Mouse (Mus musculus): Measurements from ENCODE around the gene Creld1. TPM values are rescaled to one million over a fixed set of nuclear protein-coding genes. Genes with fewer than 3 reads are reported as not detected.

The Creld1 gene
- polyA plus RNA-seq, 1 experiment from 2014 or later = 92.9 TPM

- Histone ChIP-seq H3K4me1 (ENCODE audit: control insufficient read depth, insufficient read depth, low read depth, low read length) (peaks cover 9% of the 10 kb centered on the region; the same call in 1 of the 2 replicates), H3K27me3 (replicated peaks; ENCODE audit: control insufficient read depth, insufficient read depth, low read length) (peaks cover 5% of the 10 kb centered on the region; the same call in 1 of the 2 replicates), H3K4me3 (ENCODE audit: low read length) (no peak overlapping the region), H3K9me3 (ENCODE audit: control insufficient read depth, low read length) (no peaks in the 10 kb centered on the region), H3K9ac (ENCODE audit: low read depth, low read length) (no peak overlapping the region), H3K27ac (ENCODE audit: low read depth, low read length) (no peak overlapping the region), H3K36me3 (ENCODE audit: control insufficient read depth, insufficient read depth, low read length) (no peaks in the 10 kb centered on the region), H3K4me2 (ENCODE audit: low read length) (no peak overlapping the region)
- 48% methylated on average over 5 of the region's 5 CpGs for WGBS
- peak; percentile 59 for ATAC-seq
Measured at GRCm38 (mm10) chr6:113465602-113466001, 17.5 kb upstream of the Creld1 start.

- Histone ChIP-seq H3K27ac (ENCODE audit: low read depth, low read length) (no peak overlapping the region), H3K9ac (ENCODE audit: low read depth, low read length) (no peak overlapping the region; the same call in 1 of the 2 replicates), H3K27me3 (replicated peaks; ENCODE audit: control insufficient read depth, insufficient read depth, low read length) (peaks cover 16% of the 10 kb centered on the region), H3K9me3 (ENCODE audit: control insufficient read depth, low read length) (no peaks in the 10 kb centered on the region), H3K4me1 (ENCODE audit: control insufficient read depth, insufficient read depth, low read depth, low read length) (peaks cover 9% of the 10 kb centered on the region; the same call in 1 of the 2 replicates), H3K4me3 (ENCODE audit: low read length) (no peak overlapping the region), H3K4me2 (ENCODE audit: low read length) (no peak overlapping the region), H3K36me3 (ENCODE audit: control insufficient read depth, insufficient read depth, low read length) (no peaks in the 10 kb centered on the region)
- no peak for ATAC-seq
- WGBS = 57% methylated on average over 3 of the region's 3 CpGs
Measured at GRCm38 (mm10) chr6:113468512-113468911, 14.6 kb upstream of the Creld1 start.

GRCm38 (mm10) chr6:113469021-113469420, 14.1 kb upstream of the Creld1 start:
- H3K4me2 ChIP-seq (ENCODE audit: low read length) = peak overlapping the region; percentile 61
- peak overlapping the region; percentile 38 for H3K4me3 ChIP-seq (ENCODE audit: low read length)
- peaks cover 16% of the 10 kb centered on the region for H3K27me3 ChIP-seq (replicated peaks; ENCODE audit: control insufficient read depth, insufficient read depth, low read length)
- H3K36me3 ChIP-seq (ENCODE audit: control insufficient read depth, insufficient read depth, low read length) = no peaks in the 10 kb centered on the region
- peak overlapping the region; percentile 45 for H3K9ac ChIP-seq (ENCODE audit: low read depth, low read length)
- peak; percentile 65 for ATAC-seq
- H3K4me1 ChIP-seq (ENCODE audit: control insufficient read depth, insufficient read depth, low read depth, low read length) = peaks cover 9% of the 10 kb centered on the region; the same call in 1 of the 2 replicates
- no peaks in the 10 kb centered on the region for H3K9me3 ChIP-seq (ENCODE audit: control insufficient read depth, low read length)
- WGBS = 10% methylated on average over 9 of the region's 9 CpGs
- H3K27ac ChIP-seq (ENCODE audit: low read depth, low read length) = no peak overlapping the region

GRCm38 (mm10) chr6:113469432-113469831, 13.7 kb upstream of the Creld1 start:
- Histone ChIP-seq H3K9me3 (ENCODE audit: control insufficient read depth, low read length) (no peaks in the 10 kb centered on the region), H3K27ac (ENCODE audit: low read depth, low read length) (no peak overlapping the region), H3K4me3 (ENCODE audit: low read length) (peak overlapping the region; percentile 38), H3K9ac (ENCODE audit: low read depth, low read length) (peak overlapping the region; percentile 45), H3K4me1 (ENCODE audit: control insufficient read depth, insufficient read depth, low read depth, low read length) (peaks cover 9% of the 10 kb centered on the region; the same call in 1 of the 2 replicates), H3K36me3 (ENCODE audit: control insufficient read depth, insufficient read depth, low read length) (no peaks in the 10 kb centered on the region), H3K27me3 (replicated peaks; ENCODE audit: control insufficient read depth, insufficient read depth, low read length) (peaks cover 16% of the 10 kb centered on the region), H3K4me2 (ENCODE audit: low read length) (peak overlapping the region; percentile 61)
- 1% methylated on average over 31 of the region's 31 CpGs for WGBS
- peak; percentile 83 for ATAC-seq

- WGBS = 18% methylated on average over 12 of the region's 12 CpGs
- H3K4me2 ChIP-seq (ENCODE audit: low read length) = peak within 1 kb of the TSS; percentile 28; the same call in 1 of the 2 replicates
- peak within 1 kb of the TSS; percentile 45 for H3K9ac ChIP-seq (ENCODE audit: low read depth, low read length)
- H3K36me3 ChIP-seq (ENCODE audit: control insufficient read depth, insufficient read depth, low read length) = no peaks in the 10 kb centered on the region
- no peak within 1 kb of the TSS for H3K27ac ChIP-seq (ENCODE audit: low read depth, low read length)
- ATAC-seq = 0 out of 2 replicates have a peak, but pooled peaks have one; percentile 17
- H3K27me3 ChIP-seq (replicated peaks; ENCODE audit: control insufficient read depth, insufficient read depth, low read length) = peaks cover 16% of the 10 kb centered on the region
- no peaks in the 10 kb centered on the region for H3K9me3 ChIP-seq (ENCODE audit: control insufficient read depth, low read length)
- no peak within 1 kb of the TSS; the same call in 1 of the 2 replicates for H3K4me3 ChIP-seq (ENCODE audit: low read length)
- peaks cover 9% of the 10 kb centered on the region; the same call in 1 of the 2 replicates for H3K4me1 ChIP-seq (ENCODE audit: control insufficient read depth, insufficient read depth, low read depth, low read length)
Measured at GRCm38 (mm10) chr6:113471297-113471936, 11.7 kb upstream of the Creld1 start, which contains the start of gene Il17rc. TSS of gene Il17rc (plus strand) at chr6:113471427.

- Histone ChIP-seq H3K27me3 (replicated peaks; ENCODE audit: control insufficient read depth, insufficient read depth, low read length) (peaks cover 16% of the 10 kb centered on the region), H3K4me1 (ENCODE audit: control insufficient read depth, insufficient read depth, low read depth, low read length) (peaks cover 9% of the 10 kb centered on the region; the same call in 1 of the 2 replicates), H3K9me3 (ENCODE audit: control insufficient read depth, low read length) (no peaks in the 10 kb centered on the region), H3K9ac (ENCODE audit: low read depth, low read length) (no peak overlapping the region), H3K27ac (ENCODE audit: low read depth, low read length) (no peak overlapping the region), H3K36me3 (ENCODE audit: control insufficient read depth, insufficient read depth, low read length) (no peaks in the 10 kb centered on the region), H3K4me3 (ENCODE audit: low read length) (no peak overlapping the region), H3K4me2 (ENCODE audit: low read length) (no peak overlapping the region)
- no peak for ATAC-seq
- 67% methylated on average over 10 of the region's 10 CpGs for WGBS
Measured at GRCm38 (mm10) chr6:113472061-113472460, 11.0 kb upstream of the Creld1 start.

- Histone ChIP-seq H3K27ac (ENCODE audit: low read depth, low read length) (no peak overlapping the region), H3K9me3 (ENCODE audit: control insufficient read depth, low read length) (no peaks in the 10 kb centered on the region), H3K4me1 (ENCODE audit: control insufficient read depth, insufficient read depth, low read depth, low read length) (peaks cover 9% of the 10 kb centered on the region; the same call in 1 of the 2 replicates), H3K4me3 (ENCODE audit: low read length) (no peak overlapping the region), H3K27me3 (replicated peaks; ENCODE audit: control insufficient read depth, insufficient read depth, low read length) (peaks cover 16% of the 10 kb centered on the region), H3K36me3 (ENCODE audit: control insufficient read depth, insufficient read depth, low read length) (no peaks in the 10 kb centered on the region), H3K4me2 (ENCODE audit: low read length) (no peak overlapping the region), H3K9ac (ENCODE audit: low read depth, low read length) (no peak overlapping the region)
- ATAC-seq = no peak
- WGBS = 79% methylated on average over 2 of the region's 2 CpGs
Measured at GRCm38 (mm10) chr6:113473246-113473645, 9.9 kb upstream of the Creld1 start.

GRCm38 (mm10) chr6:113473715-113474114, 9.4 kb upstream of the Creld1 start:
- WGBS = 82% methylated on average over 6 of the region's 6 CpGs
- Histone ChIP-seq H3K27ac (ENCODE audit: low read depth, low read length) (no peak overlapping the region), H3K4me1 (ENCODE audit: control insufficient read depth, insufficient read depth, low read depth, low read length) (peaks cover 9% of the 10 kb centered on the region; the same call in 1 of the 2 replicates), H3K4me2 (ENCODE audit: low read length) (no peak overlapping the region), H3K9ac (ENCODE audit: low read depth, low read length) (no peak overlapping the region), H3K27me3 (replicated peaks; ENCODE audit: control insufficient read depth, insufficient read depth, low read length) (peaks cover 16% of the 10 kb centered on the region), H3K4me3 (ENCODE audit: low read length) (no peak overlapping the region), H3K36me3 (ENCODE audit: control insufficient read depth, insufficient read depth, low read length) (no peaks in the 10 kb centered on the region), H3K9me3 (ENCODE audit: control insufficient read depth, low read length) (no peaks in the 10 kb centered on the region)
- ATAC-seq = no peak

GRCm38 (mm10) chr6:113477353-113477752, 5.7 kb upstream of the Creld1 start:
- ATAC-seq = no peak
- no peaks in the 10 kb centered on the region for H3K36me3 ChIP-seq (ENCODE audit: control insufficient read depth, insufficient read depth, low read length)
- no peaks in the 10 kb centered on the region for H3K9me3 ChIP-seq (ENCODE audit: control insufficient read depth, low read length)
- no peak overlapping the region for H3K4me2 ChIP-seq (ENCODE audit: low read length)
- H3K4me3 ChIP-seq (ENCODE audit: low read length) = no peak overlapping the region
- H3K4me1 ChIP-seq (ENCODE audit: control insufficient read depth, insufficient read depth, low read depth, low read length) = peaks cover 2% of the 10 kb centered on the region
- H3K9ac ChIP-seq (ENCODE audit: low read depth, low read length) = no peak overlapping the region
- WGBS = 41% methylated on average over 7 of the region's 7 CpGs
- H3K27ac ChIP-seq (ENCODE audit: low read depth, low read length) = no peak overlapping the region
- H3K27me3 ChIP-seq (replicated peaks; ENCODE audit: control insufficient read depth, insufficient read depth, low read length) = no peaks in the 10 kb centered on the region
